Mouse (Mus musculus): ENCODE measurements at regions not wholly inside any gene's neighbourhood (a gene's known extent, or its start where the extent isn't known, plus 50 kb on each side); places are given as distances from the start of the nearest gene placed in this dataset.

DNA sequence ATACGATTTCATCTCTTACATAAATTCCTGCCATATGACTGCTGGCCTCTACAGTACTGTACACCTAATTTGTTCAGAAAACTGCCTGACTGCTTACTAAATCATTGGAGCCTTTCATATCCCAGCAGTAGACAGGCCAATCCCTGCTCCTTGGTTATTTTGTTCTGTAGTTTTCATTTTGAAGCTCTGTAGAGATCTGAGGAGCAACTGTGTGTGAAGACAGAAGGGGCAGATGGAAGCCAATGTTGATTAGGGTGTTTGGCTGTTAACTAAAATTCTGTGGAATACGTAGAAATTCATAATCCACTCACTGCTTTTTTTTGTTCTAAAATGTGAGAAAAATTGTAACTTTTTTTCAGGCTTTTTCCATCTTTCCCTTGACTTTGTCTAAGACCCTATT, 573.1 kb downstream of the Ets1 start:
- no peak for DNase-seq (ENCODE audit: low spot score)

DNA sequence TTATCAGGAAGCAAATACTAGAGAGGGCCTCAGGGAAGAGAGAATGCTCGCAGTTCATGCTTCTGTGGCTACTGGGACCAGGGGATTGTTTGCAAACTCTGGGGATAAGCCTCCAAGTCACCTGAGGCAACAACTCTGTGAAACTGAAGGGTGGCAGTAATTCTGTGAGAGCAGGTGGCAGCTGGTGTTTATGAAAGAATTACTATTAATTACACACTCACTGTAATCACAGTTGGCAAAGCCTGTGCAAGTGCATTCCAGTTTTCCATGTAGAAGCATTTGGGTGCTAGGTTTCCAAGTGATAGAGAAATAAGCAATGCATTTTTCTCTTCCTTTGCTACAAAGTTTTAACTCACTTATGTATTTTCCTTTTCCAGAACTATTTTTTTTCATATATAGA, 578.5 kb downstream of the Ets1 start:
- DNase-seq (ENCODE audit: low spot score) = no peak

DNA sequence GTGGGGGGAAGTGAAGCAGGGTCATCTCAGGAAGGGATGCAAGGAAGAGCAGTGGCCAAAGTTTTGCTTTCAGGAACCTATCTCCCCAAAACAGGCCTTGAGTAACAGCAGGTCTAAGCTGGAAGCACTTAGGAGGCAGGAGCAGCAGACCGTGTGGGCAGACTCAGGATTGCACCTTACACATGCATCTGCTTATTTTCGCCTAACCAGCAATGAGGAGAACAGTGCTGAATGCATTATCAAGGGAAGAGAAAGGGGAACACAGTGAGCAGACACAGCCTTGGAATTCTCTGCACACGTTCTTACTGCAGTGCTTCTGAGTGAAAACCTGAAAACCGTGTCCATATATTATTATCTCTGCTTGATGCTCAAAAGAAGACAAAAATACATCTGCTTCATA, 585.0 kb downstream of the Ets1 start:
- DNase-seq (ENCODE audit: low spot score) = no peak

DNA sequence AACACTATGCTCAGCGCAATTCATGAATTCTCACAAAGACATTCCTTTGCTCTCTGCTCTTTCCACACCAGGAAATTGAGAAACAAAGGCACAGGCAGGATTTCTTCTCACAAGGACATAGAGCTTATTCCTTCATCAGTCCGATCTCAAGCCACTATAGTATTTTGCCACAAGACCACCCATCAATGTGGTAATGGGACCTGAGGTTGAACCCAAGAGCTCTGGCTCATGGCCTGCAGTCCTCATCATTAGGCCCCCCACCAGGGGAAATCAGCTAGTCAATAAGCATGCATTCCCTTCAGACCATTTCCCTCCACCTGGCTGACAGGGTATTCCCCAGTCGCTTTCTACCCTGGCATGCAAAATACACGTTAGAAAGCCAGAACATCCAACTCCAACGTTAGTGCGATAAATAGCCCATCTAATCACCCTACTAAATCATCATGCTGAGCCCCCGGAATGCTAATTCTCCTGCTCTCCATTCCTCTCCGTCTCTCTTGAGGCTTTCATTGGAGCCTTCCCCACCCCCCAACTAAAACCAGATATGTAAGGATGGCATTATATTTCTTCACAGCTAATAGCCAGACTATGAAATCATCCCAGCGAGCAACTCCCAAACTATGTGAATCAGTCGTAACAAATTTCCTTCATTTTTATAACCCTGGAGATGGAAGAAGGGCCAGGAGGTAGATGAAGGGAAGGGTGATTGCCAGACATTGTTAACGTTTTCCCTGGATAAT, 586.2 kb downstream of the Ets1 start:
- no peak for DNase-seq (ENCODE audit: low spot score)

DNA sequence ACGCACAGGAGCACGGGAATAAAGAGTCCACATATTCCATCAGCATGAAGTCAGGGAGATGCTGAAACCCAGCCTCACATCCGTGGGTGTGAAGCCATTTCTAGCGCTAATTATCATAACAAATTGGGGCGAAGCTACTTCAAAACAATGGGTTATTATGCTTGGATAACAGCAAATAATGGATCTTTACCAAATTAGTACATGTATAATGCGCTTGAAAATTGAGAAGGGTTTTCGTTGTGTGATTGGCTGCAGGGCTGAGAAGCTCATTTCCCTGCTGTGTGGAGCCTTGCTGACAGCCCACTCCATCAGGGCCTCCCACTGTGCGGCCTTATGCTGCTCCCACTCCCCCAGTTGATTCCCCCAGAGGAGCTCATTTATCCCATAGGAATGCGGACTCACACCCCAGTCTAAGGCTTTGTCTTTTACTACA, 597.7 kb downstream of the Ets1 start:
- DNase-seq (ENCODE audit: low spot score) = no peak

DNA sequence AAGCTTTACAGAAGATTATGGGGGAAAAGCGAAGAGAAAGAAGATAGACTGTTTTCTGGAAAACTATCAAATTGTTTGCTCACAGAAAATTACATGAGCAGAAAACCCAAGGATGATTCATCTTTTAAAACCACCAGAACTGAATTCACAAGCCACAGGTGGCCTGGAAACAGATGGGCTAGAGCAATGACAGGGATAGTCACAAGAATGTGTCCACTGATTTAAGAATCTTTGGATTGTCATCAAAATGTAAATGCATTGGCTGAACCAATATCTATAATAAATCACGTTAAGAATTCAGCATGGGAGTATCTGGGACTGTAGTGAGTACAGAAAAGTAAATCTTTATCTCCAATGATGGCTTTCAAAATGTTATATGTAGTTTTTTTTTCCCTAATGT, 602.2 kb downstream of the Ets1 start:
- no peak for DNase-seq (ENCODE audit: low spot score)

DNA sequence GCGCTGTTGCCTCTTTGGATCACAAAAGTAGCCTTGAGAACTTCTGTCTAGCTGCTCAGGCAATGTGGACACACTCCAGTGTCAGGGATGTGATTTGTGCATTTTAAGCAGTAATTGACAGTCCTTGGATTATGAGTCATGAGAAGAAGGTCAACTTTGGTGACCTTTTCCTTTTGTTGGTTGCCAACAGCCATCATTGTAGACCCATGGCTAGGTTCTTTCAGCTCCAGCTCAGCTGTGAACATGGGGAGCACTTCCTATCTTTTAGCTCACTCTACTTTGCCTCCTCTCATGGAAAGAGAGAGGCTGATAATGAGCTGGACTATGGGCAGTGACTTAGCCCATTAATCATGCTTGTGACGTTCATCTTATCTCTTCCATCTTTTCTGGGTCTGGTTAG, 602.8 kb downstream of the Ets1 start:
- DNase-seq (ENCODE audit: low spot score) = no peak

DNA sequence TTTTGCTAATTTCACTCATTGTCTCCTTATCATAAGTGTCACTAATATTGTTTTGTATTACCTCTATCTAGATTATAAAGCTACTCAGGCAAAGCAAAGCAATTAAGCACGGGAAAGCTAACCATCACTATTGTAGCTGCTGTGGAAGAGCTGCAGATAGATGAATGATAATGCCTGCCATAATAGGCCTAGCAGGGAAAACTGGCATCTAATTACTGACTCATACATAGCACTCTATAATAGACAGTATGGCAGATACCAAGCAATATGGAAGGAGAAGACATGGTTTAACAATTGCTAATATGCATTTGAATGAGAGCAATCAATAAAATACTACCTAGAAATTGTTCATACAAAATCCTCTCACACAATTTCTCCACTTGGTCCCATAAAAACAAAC, 604.5 kb downstream of the Ets1 start:
- no peak for DNase-seq (ENCODE audit: low spot score)

DNA sequence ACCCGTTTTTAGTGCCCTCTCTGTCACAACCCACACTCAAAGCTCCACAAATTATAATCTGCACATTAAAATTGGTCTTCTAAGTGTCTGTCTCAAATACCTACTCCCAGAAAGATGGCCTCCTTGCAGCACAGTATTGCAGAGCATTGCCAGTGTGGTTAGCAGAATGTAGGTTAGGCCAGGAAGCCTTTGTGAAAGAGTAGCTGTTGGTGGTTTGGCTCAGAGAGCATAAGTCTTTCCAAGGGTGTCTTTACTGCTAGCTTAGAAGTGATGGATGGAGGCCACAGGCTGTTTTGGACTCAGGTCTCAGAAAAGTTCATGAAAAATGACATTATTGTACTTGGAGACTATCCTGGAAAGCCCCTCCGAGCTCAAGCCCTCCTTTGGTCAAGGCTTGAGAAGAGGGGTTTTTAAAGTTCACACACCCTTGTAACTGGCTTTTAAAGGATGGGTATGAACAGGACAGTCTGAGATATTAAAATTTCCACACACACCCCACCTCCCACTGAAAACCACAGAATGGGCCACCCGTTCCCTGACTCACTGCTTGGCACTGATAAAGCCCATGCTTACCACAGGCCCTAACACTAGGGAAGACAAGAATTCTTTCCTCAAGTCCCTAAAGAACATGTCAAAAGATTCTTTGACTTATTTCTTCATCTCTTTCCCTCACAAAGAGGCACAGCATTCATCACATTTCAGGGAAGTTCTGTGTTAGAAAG, 605.1 kb downstream of the Ets1 start:
- DNase-seq (ENCODE audit: low spot score) = no peak

DNA sequence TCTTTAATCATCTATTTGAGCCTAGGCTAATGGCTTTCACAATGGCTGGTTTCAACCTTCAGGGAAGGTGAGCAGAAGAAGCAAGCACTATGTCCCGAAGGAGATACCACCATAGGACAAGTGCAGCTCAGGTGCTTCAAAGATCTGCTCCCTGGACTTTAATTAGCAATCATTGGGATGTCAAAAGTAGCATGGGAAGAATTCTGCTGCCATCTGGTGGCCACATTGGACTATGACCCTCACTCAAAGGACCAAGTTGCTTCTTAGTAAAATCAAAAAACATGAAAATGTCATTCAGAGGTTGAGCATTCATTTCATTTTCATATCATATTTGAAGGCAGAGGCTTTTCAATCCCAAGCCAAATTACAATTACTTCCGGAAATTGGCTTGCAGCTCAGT, 610.9 kb downstream of the Ets1 start:
- DNase-seq (ENCODE audit: low spot score) = peak; percentile 19

DNA sequence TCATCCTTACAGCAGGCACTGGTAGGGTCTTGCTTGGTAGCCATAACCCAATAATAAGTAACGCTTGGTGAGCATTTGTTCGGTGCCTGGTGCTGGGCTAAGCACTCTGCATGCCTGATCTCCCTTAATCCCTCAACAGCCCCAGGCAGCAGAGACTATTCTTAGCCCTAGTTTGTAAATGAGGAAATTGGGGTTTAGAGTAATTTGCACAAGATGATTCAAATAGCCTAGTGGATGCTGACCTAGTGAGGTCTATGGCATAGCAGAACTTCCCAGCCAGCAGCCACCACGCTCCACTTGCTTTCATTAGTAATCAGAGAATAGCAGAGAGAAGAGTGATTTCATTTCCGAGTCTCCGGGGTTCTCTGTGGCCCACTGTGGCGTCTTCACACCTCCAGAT, 622.2 kb downstream of the Ets1 start:
- DNase-seq (ENCODE audit: low spot score) = no peak

DNA sequence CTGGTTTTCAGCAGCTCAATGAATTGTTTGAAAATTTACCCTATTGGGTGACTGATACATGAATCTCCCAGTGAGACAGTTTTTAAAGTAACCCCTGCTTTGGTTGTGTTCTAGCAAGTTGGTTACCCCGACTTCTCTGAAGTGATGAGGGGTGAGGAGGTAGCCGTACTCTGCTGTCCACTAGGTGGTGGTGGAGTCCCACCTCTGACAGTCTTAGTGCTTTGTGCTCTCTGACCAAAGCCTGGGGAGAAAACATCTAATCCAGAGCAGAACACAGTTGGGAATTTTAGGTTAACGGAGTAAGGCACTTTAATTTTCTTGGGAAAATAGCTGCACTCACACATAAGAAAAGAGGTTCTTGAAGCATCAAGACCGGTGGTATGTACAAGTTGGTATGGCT, 624.1 kb downstream of the Ets1 start:
- no peak for DNase-seq (ENCODE audit: low spot score)

DNA sequence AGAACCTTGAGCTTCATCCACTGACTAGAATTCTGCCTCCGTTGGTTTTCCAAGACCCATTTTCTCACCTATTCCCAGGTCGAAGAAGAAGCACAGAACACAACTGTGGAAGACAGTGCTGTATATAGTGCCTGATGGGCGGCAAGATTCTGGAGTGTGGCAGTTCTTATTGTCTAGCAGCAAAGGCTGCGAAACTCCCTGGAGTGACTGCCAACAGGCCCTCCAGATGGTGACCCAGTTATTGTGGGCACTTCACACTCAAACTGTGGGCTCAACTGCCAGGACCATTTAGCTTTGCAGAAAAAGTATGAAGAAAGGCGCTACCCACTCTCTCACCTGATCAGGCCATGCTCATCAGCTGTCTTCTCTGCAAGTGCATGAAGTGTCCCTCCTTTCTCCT, 653.4 kb downstream of the Ets1 start:
- no peak for DNase-seq (ENCODE audit: low spot score)

DNA sequence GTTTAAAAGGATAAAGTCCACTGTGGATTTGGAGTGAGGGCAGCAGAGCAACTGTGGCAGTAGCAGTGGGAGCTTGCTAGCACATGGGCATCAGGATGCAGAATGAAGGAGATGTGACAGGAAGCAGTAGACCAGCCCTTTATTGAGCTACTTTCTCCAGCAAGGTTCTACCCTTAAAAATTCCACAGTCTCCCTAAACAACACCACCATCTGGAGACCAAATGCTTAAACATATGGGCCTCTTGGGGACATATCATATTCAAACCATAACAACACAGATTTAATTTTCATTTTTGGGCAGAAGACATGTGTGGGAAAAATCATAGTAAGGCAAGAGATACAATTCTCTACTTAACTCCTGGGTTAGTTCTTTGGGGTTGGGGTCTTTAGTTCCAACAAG, 656.1 kb downstream of the Ets1 start:
- DNase-seq (ENCODE audit: low spot score) = no peak

DNA sequence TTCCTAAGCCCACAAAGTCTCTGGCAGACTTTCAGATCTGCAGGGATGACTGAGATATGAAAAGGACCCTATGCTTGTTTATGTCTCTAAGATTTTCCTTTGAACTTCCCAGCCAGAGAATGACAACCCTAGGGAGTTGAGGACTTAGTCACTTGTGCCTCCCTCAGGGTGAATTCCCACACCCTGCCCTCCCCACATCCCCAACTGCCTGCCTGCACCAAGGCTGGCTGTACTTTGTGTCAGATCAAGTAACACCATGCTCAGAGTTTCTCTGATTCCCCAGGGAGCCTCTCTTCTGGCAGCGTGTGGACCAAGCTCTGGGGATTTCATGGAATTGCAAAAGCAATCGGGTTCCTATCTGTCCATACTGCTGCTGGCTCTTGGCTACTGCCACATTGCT, 659.9 kb downstream of the Ets1 start:
- DNase-seq (ENCODE audit: low spot score) = peak; percentile 8

DNA sequence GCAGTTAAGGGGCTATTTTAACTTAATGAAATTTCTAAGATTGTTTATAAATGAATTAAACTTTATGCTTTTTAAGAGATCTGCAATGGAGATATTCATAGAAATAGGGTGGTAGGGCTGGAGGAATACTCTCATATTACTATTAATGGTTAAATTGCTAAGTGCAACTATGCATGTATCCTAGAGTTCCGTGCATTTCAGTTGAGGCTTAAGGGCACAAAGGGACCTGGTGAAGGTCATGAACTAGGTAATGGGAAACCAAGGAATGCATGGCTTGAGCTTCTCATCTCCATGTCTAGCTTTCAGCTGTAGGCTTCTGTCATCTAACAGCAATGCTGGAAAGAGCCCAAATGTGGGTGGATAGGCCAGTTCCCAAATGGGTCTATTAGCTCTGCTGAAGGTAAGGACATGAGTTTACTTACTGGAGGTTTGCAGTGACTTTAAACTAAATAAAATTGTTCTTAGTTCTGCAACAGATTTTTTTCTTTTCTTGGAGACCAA, 683.6 kb downstream of the Ets1 start:
- DNase-seq (ENCODE audit: low spot score) = no peak

DNA sequence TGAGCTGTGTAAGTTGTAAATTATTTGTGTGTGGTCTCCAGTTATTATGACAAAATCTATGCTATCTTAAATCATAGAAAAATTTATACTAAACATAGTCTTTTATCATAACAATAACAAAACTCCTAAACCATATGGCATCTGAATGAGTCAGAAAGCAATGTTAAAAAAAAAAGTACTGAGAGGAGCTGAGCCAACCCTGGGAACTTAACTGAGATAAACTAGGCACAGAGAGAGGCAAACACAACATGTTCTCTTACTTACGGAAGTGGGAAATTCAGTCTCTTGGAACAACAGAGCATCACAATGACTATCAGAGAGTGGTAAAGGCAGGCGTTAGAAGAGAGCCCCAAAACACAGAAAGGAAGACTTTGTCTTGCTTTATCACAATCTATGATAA, 691.7 kb downstream of the Ets1 start:
- DNase-seq (ENCODE audit: low spot score) = no peak

DNA sequence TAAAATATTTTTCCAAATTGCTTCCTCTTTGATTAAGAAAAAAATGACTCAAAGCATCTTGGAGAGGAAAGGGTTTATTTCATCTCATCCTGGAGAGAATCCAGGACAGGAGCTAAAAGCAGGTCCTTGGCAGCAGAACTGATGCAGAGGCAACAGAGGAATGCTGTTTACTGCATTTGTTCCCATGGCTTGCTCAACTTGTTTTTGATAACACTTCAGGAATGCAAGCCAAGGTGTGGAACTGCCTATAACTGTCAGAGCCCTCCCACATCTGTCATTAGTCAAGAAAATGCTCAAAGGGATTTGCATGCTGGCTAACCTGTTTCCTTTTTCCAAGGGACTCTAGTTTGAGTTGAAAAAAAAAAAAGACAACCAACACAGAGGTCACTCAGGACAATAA, 714.2 kb downstream of the Ets1 start:
- DNase-seq (ENCODE audit: low spot score) = no peak

DNA sequence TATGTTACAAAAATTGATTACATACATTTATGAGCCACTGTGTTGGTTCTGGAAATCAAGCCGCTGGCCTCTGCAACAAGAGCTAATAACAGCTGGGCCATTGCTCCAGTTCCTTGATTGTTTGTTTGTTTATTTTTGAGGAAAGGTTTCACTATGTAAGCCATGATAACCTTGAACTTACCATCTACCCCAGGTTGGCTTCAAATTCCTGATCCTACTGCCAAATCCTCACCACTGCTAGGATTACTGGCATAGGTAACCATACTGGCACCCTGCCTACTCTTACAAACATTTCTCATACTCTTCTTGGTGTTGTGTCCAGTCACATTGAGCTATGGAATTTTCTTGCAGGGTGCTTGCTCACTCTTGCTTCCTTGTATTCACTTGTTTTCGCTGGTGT, 720.6 kb downstream of the Ets1 start:
- DNase-seq (ENCODE audit: low spot score) = no peak

DNA sequence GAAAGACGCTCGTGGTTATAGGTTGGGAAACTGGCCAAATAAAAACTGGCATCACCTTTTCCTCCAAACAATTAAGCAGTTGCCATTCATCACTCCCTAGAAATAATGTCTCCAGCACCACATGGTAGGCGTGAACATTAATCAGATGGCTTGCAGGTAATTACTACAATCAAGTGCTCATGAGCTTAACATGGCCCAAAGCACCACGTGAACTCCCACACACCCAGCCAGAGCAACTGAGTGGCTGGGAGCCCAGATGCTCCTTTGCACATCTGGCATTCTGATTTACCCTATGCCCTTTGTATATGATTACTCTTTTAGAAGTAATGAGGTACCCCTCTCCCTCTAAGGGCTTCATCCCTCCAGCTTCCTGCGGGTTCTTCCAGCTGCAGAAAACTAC, 724.9 kb downstream of the Ets1 start:
- DNase-seq (ENCODE audit: low spot score) = no peak

DNA sequence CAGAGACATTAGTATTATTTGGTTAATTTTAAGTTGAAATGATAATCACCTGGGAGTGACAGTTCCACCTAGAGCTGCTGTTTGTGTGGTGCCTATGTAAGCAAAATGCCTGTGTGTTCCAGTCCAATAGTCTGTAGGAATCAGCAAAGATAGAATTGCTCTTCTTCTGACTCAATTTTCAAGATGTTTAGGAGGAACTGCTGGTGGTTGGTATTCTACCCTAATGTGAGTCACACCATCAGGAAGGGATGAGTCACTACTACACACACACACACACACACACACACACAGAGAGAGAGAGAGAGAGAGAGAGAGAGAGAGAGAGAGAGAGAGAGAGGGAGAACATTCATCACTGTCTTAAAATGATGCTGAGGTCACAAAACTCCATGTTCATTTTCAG, 753.1 kb downstream of the Ets1 start:
- no peak for DNase-seq (ENCODE audit: low spot score)

DNA sequence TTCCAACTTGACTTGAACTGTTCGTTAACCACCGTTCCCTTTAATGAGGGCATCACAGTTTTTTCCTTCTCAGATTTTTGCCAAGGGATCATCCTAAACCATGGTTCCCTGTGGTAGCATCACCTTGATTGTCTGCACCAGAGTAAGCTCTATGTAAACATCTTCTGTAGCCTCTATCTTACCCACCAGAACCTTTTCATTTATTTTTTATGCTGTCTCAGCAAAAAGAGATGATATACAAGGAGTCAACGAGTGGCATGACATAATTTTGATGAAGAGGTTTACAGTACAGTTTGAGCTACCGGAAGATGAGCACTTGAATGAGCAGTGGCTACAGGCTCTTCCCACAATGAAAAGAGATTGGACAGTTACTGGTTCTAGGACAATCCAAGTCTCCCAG, 768.7 kb downstream of the Ets1 start:
- no peak for DNase-seq (ENCODE audit: low spot score)

DNA sequence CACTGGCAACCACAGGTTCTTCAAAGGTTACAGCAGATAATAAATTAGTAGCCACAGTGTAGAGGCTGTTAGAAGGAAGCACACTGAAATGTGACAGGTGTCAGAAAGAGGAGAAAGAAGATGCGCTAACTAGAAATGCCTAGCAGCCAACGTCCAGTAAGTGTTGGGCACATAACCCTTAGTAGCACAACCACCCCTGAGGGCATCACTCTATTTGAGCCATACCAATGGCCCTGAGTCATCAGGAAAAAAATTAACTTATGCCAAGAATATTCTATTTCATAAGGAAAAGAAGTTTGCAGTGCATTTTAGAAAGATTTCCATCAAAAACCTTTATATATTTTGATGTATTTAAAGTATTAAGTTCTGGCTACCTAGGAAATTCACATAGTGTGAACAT, 771.5 kb downstream of the Ets1 start:
- DNase-seq (ENCODE audit: low spot score) = no peak

All from gastrocnemius, adult 18-20 months (tissue).